Mouse (Mus musculus): ENCODE measurements around the gene Itga1. TPM values are rescaled to one million over a fixed set of nuclear protein-coding genes. Genes with fewer than 3 reads are reported as not detected.

Itga1 gene
- polyA plus RNA-seq, 1 experiment from 2014 or later, result 8.1 TPM

DNA sequence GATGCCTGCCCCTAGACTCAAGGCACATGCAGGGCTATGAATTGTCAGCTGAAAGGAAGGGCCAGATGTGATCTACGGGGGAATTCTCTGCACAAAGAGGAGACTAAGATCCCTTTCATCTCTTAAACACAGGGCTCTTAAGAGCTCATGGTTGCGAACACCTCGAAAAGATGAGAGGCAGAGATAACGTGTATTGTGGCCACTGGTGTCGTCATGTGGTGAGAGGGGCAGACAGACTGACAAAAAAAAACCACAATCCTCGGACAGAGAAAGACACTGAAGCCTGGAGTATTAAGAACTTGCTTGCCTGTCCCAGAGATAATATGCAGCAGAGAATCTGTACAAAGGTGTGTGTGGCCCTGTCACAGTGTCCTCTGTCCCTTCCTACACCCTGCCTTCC lies 90.2 kb downstream of the Itga1 start:
- WGBS, result 53% methylated on average over 6 of the region's 6 CpGs

DNA sequence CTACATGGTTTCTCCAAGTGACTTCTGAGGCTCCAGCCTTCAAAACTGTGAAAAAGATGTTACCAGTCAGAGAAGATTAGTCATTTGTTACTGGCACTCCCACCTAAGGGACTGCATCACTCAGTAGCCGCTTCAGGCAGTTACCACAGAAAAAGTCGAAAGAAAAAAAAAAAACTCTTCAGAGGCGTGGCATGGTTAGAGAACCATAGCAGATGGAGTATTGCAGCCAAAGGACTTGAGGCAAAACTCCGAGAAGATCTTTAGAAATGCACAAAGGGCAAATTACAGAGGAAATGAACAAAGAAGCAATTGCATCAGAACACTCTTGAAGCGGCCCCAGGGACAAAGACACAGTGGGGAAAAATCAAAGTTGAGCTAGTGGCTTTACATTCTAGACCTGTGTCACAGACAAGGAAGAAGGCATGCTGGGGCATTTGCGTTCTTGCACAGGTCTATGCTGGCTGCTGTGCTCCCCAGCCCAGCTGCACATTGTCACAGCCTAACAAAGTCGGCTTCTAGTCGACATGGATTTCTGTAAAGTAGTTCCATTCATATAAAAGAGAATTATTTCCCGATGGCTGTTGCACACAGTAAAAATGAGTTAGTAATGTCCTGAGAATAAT lies 95.4 kb downstream of the Itga1 start:
- Histone ChIP-seq H3K36me3 (no peaks in the 10 kb centered on the region), H3K27ac (replicated peaks) (no peak overlapping the region; the same call in 1 of the 2 replicates), H3K4me3 (replicated peaks) (no peak overlapping the region), H3K9me3 (replicated peaks) (no peaks in the 10 kb centered on the region), H3K27me3 (no peaks in the 10 kb centered on the region), H3K4me1 (peaks cover 5% of the 10 kb centered on the region; the same call in 1 of the 2 replicates), H3K9ac (no peak overlapping the region), H3K4me2 (replicated peaks) (no peak overlapping the region)
- no peak for ATAC-seq (ENCODE audit: insufficient number of reproducible peaks, low FRiP score, low TSS enrichment, low read depth)
- WGBS, result 23% methylated on average over 9 of the region's 9 CpGs

More for the DNA sequence above, 90.2 kb downstream of the Itga1 start:
- no peak overlapping the region for H3K27ac ChIP-seq (replicated peaks)
- no peaks in the 10 kb centered on the region for H3K4me1 ChIP-seq
- H3K4me3 ChIP-seq (replicated peaks), result no peak overlapping the region
- no peak overlapping the region for H3K9ac ChIP-seq
- ATAC-seq (ENCODE audit: insufficient number of reproducible peaks, low FRiP score, low TSS enrichment, low read depth), result no peak
- no peak overlapping the region for H3K4me2 ChIP-seq (replicated peaks)
- no peaks in the 10 kb centered on the region for H3K27me3 ChIP-seq
- no peaks in the 10 kb centered on the region for H3K36me3 ChIP-seq
- H3K9me3 ChIP-seq (replicated peaks), result no peaks in the 10 kb centered on the region

DNA sequence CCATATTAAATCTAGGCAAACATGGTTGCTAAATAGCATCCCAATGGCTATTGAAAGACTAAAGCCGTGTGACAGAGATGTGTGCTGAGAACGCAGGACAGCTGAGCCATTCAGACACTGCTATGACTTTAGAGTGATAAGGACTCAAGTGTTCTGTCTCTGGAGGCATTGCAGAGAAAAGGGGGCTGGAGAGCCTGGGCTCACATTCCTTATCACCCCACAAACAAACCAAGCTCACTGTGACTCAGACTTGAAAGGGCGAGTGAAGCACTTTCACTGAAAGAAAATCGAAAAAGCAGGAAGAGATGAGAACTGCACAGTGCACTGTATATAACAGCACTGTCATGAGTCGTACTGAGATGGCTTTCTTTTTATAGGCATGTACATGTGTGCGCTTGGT lies 96.4 kb downstream of the Itga1 start:
- Histone ChIP-seq H3K4me2 (replicated peaks) (no peak overlapping the region), H3K9ac (no peak overlapping the region), H3K27me3 (no peaks in the 10 kb centered on the region), H3K9me3 (replicated peaks) (no peaks in the 10 kb centered on the region), H3K36me3 (no peaks in the 10 kb centered on the region), H3K4me3 (replicated peaks) (no peak overlapping the region), H3K27ac (replicated peaks) (no peak overlapping the region), H3K4me1 (peaks cover 5% of the 10 kb centered on the region; the same call in 1 of the 2 replicates)
- no peak for ATAC-seq (ENCODE audit: insufficient number of reproducible peaks, low FRiP score, low TSS enrichment, low read depth)
- 76% methylated on average over 6 of the region's 6 CpGs for WGBS

DNA sequence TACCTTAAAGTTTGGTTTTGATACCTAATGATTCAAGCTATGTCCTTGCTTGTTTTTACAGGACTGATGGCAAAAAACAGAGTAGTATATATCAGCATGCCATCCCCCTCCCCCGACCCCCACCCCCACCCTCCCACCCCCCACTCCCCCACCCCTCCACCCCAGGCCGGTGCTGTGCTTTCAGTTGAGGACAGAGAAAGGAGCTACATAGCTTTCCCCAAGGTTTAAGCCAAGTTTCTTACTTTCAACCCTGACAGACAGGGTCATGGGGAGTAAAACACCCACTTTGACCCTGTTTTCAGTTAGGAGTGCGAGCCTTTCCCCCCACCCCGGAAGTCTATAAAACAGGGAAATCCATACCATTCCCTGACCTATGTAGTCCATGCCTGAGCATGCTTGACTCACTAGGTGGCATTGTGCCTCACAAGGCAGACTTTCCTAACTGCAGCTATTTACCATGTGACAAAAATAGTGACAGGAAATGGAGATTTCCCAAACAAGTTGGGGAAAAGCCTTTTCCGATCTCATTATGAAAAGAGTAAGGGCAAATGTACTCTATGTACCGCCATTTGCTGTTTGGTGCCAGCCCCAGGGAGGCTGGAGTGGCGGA lies 98.2 kb downstream of the Itga1 start:
- Histone ChIP-seq H3K36me3 (no peaks in the 10 kb centered on the region), H3K4me3 (replicated peaks) (no peak overlapping the region), H3K4me2 (replicated peaks) (no peak overlapping the region), H3K27ac (replicated peaks) (no peak overlapping the region), H3K9ac (no peak overlapping the region), H3K4me1 (peaks cover 5% of the 10 kb centered on the region; the same call in 1 of the 2 replicates), H3K27me3 (no peaks in the 10 kb centered on the region), H3K9me3 (replicated peaks) (no peaks in the 10 kb centered on the region)
- ATAC-seq (ENCODE audit: insufficient number of reproducible peaks, low FRiP score, low TSS enrichment, low read depth), result no peak
- WGBS, result 35% methylated on average over 7 of the region's 7 CpGs

DNA sequence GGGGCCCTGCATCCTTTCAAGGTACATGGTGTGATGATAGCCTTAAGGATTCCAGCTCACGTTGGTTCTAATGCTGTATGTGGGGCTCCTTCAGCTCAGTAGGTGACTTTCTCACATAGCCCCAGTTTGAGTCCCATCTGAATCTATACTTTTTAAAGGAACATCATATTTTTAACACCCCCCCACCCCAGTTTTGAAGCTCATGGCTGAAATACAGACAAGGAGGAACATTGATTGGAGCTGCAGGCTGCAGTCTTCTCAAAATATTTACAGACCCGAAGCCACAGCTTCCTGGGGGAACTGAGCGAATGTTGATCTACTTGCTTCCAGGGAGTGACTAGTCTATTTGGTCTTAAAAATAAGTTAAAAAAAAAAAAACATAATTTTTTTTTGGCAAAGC lies 98.9 kb downstream of the Itga1 start:
- Histone ChIP-seq H3K9me3 (replicated peaks) (no peaks in the 10 kb centered on the region), H3K4me2 (replicated peaks) (no peak overlapping the region), H3K4me1 (peaks cover 5% of the 10 kb centered on the region; the same call in 1 of the 2 replicates), H3K9ac (no peak overlapping the region), H3K27me3 (no peaks in the 10 kb centered on the region), H3K4me3 (replicated peaks) (no peak overlapping the region), H3K27ac (replicated peaks) (no peak overlapping the region), H3K36me3 (no peaks in the 10 kb centered on the region)
- 73% methylated on average over 3 of the region's 3 CpGs for WGBS
- no peak for ATAC-seq (ENCODE audit: insufficient number of reproducible peaks, low FRiP score, low TSS enrichment, low read depth)

DNA sequence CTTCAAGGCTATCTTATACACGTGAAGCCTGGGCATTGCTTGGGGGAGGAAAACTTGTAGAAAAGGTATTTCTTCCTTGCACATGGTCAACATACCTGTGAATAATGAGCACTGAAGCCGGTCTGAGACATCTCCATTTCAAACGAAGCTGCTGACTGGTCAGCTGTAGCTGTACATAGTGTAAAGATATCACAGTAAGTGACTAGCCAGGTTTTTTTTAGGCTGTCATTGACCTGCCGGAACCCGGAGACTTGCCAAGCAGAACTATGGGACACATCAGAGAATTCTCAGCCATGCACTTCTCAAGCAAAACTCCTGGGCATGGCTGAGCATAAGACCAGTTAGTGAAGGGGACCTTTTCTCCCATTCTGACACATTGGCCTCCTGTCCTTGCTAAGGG lies 99.6 kb downstream of the Itga1 start:
- Histone ChIP-seq H3K27me3 (no peaks in the 10 kb centered on the region), H3K9ac (no peak overlapping the region), H3K9me3 (replicated peaks) (no peaks in the 10 kb centered on the region), H3K36me3 (no peaks in the 10 kb centered on the region), H3K4me2 (replicated peaks) (no peak overlapping the region), H3K4me3 (replicated peaks) (no peak overlapping the region), H3K27ac (replicated peaks) (no peak overlapping the region), H3K4me1 (peaks cover 5% of the 10 kb centered on the region; the same call in 1 of the 2 replicates)
- ATAC-seq (ENCODE audit: insufficient number of reproducible peaks, low FRiP score, low TSS enrichment, low read depth), result no peak
- WGBS, result 85% methylated on average over 5 of the region's 5 CpGs

DNA sequence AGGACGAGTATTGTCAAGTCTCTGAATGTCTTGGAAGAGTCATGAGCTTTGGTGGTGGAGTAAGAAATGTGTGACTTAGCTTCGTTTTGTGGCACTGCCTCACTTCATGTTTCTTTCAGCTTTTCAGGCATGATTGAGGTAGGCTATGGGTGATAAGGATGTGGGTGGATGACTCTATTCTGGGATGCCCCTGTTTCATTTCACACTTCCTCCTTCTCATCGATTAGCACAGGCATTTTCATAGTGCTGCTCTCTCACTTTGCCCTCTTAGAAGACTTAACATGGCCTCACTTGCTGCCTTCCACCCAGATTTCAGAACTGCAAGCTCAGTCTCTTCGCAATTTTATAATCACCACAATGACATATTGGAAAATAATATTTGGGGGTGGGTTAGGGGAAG lies 102.2 kb downstream of the Itga1 start:
- no peaks in the 10 kb centered on the region for H3K36me3 ChIP-seq
- no peak overlapping the region for H3K4me3 ChIP-seq (replicated peaks)
- WGBS, result 88% methylated on average over 4 of the region's 4 CpGs
- no peak overlapping the region for H3K4me2 ChIP-seq (replicated peaks)
- ATAC-seq (ENCODE audit: insufficient number of reproducible peaks, low FRiP score, low TSS enrichment, low read depth), result no peak
- H3K27ac ChIP-seq (replicated peaks), result no peak overlapping the region
- H3K4me1 ChIP-seq, result peaks cover 5% of the 10 kb centered on the region; the same call in 1 of the 2 replicates
- H3K9ac ChIP-seq, result no peak overlapping the region
- no peaks in the 10 kb centered on the region for H3K9me3 ChIP-seq (replicated peaks)
- H3K27me3 ChIP-seq, result no peaks in the 10 kb centered on the region

DNA sequence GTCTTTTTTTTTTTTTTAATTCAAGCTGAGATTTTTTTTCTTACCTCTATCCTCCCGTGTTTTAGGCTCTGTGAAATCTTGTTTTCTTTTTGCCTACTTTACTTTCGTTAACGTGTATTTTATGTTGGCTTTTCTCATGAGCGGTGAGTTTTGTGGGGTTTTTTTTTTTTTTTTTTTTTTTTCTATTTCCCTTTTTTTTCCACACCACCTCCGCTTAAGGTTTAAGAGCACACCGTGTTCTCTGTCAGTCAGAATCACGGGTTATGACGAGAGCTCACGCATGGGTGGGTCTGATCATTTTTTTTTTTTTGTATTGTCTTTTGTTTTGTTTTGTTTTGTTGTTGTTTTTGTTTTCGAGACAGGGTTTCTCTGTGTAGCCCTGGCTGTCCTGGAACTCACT lies 103.7 kb downstream of the Itga1 start:
- H3K4me3 ChIP-seq (replicated peaks), result no peak overlapping the region
- H3K27me3 ChIP-seq, result no peaks in the 10 kb centered on the region
- no peaks in the 10 kb centered on the region for H3K9me3 ChIP-seq (replicated peaks)
- WGBS, result 90% methylated on average over 10 of the region's 10 CpGs
- H3K9ac ChIP-seq, result no peak overlapping the region
- H3K27ac ChIP-seq (replicated peaks), result no peak overlapping the region
- H3K4me1 ChIP-seq, result no peaks in the 10 kb centered on the region
- no peak overlapping the region for H3K4me2 ChIP-seq (replicated peaks)
- no peaks in the 10 kb centered on the region for H3K36me3 ChIP-seq
- ATAC-seq (ENCODE audit: insufficient number of reproducible peaks, low FRiP score, low TSS enrichment, low read depth), result no peak

DNA sequence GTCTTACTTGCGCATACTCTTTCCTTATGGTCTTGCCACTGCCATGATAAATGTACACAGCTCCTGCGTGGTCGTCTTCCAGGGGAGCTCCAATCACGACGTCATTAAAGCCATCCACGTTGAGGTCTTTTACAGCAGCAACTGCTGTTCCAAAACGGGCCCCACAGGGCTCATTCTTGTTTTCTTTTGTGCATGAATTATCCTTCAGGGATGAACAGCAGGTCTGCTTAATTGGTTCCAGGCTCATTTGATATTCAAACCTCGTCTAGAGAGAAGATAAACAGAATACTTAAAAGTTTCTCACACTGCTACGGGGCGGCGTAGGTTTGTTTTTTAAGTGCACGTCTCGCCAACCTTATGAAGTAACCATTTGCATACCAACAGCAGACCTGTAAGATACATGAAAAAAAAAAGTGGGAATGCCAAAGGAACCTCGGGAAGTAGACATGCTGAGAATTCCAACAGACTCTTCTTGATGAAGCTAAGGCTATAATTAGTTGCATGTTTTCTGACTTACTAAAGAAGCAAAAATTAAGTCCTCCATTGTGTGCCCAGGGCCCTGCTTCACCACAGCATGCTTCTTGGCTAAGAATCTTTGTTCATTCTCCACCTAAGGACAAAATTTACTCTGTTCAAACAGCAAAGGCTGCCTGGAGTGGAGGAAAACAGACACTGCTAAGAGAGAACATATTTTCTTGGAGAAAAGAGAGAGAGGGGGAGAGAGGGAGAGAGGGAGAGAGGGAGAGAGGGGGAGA lies 109.3 kb downstream of the Itga1 start:
- H3K9ac ChIP-seq, result no peak overlapping the region
- peak overlapping the region; percentile 17; the same call in 1 of the 2 replicates for H3K4me2 ChIP-seq (replicated peaks)
- H3K36me3 ChIP-seq, result no peaks in the 10 kb centered on the region
- 26% methylated on average over 14 of the region's 14 CpGs for WGBS
- H3K9me3 ChIP-seq (replicated peaks), result no peaks in the 10 kb centered on the region
- no peaks in the 10 kb centered on the region for H3K27me3 ChIP-seq
- no peak for ATAC-seq (ENCODE audit: insufficient number of reproducible peaks, low FRiP score, low TSS enrichment, low read depth)
- H3K4me1 ChIP-seq, result no peaks in the 10 kb centered on the region
- 0 out of 2 replicates have a peak overlapping the region, but pooled peaks have one; percentile 29 for H3K27ac ChIP-seq (replicated peaks)
- H3K4me3 ChIP-seq (replicated peaks), result no peak overlapping the region

DNA sequence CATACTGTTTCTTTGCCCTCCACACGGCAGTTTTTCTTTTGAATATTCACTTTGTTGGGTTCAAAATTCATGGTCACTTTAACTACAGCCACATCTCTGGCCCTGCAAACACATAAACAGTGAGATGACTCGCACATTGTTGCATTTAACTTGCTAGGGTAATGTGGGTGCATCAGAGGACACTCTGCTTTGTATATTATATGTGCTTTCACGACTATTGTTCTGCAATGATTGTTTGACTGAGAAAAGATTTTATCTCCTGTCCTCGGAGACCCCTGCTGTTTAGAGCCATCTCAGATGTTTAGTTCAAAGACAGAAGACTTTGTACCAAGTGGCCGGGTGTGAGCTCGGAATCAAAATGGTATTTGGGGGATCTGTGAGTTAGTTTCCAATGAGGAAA lies 114.1 kb downstream of the Itga1 start:
- H3K4me1 ChIP-seq, result no peaks in the 10 kb centered on the region
- no peaks in the 10 kb centered on the region for H3K27me3 ChIP-seq
- no peak overlapping the region for H3K27ac ChIP-seq (replicated peaks)
- H3K36me3 ChIP-seq, result no peaks in the 10 kb centered on the region
- H3K4me2 ChIP-seq (replicated peaks), result no peak overlapping the region
- no peak for ATAC-seq (ENCODE audit: insufficient number of reproducible peaks, low FRiP score, low TSS enrichment, low read depth)
- 64% methylated on average over 6 of the region's 6 CpGs for WGBS
- no peak overlapping the region for H3K4me3 ChIP-seq (replicated peaks)
- H3K9me3 ChIP-seq (replicated peaks), result no peaks in the 10 kb centered on the region
- H3K9ac ChIP-seq, result no peak overlapping the region

DNA sequence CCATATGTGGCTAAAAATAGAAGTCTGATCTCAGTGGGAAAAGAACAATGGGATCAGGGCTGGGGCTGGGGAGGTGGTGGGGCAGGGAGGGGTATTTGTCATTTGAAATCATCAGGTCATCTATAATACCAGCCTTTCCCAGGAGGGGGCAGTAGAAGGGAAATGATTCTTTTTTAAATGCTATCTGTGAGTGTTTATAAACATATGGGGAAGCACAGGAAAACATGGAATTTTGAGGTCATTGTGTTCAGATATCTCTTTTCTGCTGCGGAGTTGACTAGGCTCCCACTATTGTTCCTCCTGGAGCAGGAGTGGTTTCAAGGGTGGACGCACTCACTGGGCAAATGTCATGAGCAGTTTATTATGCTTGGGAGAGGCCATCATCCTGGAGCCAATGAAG lies 114.6 kb downstream of the Itga1 start:
- Histone ChIP-seq H3K9ac (no peak overlapping the region), H3K4me3 (replicated peaks) (no peak overlapping the region), H3K27me3 (no peaks in the 10 kb centered on the region), H3K4me1 (no peaks in the 10 kb centered on the region), H3K27ac (replicated peaks) (no peak overlapping the region), H3K4me2 (replicated peaks) (no peak overlapping the region), H3K9me3 (replicated peaks) (no peaks in the 10 kb centered on the region), H3K36me3 (no peaks in the 10 kb centered on the region)
- WGBS, result 73% methylated on average over 2 of the region's 2 CpGs
- ATAC-seq (ENCODE audit: insufficient number of reproducible peaks, low FRiP score, low TSS enrichment, low read depth), result no peak
